Mouse (Mus musculus): Measurements from ENCODE around the gene Tfap4. TPM values are rescaled to one million over a fixed set of nuclear protein-coding genes. Genes with fewer than 3 reads are reported as not detected.

The Tfap4 gene
- polyA plus RNA-seq, 1 experiment from 2014 or later: 13.2 TPM

- H3K36me3 ChIP-seq (ENCODE audit: control insufficient read depth, insufficient read depth): no peaks in the 10 kb centered on the region
- H3K4me2 ChIP-seq (ENCODE audit: low read length): no peak overlapping the region
- no peak overlapping the region for H3K4me3 ChIP-seq (replicated peaks; ENCODE audit: low read length)
- H3K9ac ChIP-seq (replicated peaks; ENCODE audit: low read depth, low read length): no peak overlapping the region
- no peaks in the 10 kb centered on the region for H3K9me3 ChIP-seq (ENCODE audit: control insufficient read depth, low read length)
- no peak overlapping the region for H3K27ac ChIP-seq (ENCODE audit: low read length)
- 85% methylated on average over 8 of the region's 8 CpGs for WGBS
- ATAC-seq: no peak
- no peaks in the 10 kb centered on the region for H3K27me3 ChIP-seq (replicated peaks; ENCODE audit: control insufficient read depth, insufficient read depth, low read length)
- H3K4me1 ChIP-seq (replicated peaks; ENCODE audit: control insufficient read depth, insufficient read depth, low read length): 0 out of 2 replicates have a peak, but pooled peaks cover 2% of the 10 kb centered on the region
Measured at GRCm38 (mm10) chr16:4497762-4498607, 61.7 kb downstream of the Tfap4 start.

- no peak for ATAC-seq
- Histone ChIP-seq H3K9me3 (ENCODE audit: control insufficient read depth, low read length) (no peaks in the 10 kb centered on the region), H3K36me3 (ENCODE audit: control insufficient read depth, insufficient read depth) (no peaks in the 10 kb centered on the region), H3K4me2 (ENCODE audit: low read length) (no peak overlapping the region), H3K4me1 (replicated peaks; ENCODE audit: control insufficient read depth, insufficient read depth, low read length) (0 out of 2 replicates have a peak, but pooled peaks cover 2% of the 10 kb centered on the region), H3K27ac (ENCODE audit: low read length) (no peak overlapping the region), H3K4me3 (replicated peaks; ENCODE audit: low read length) (no peak overlapping the region), H3K9ac (replicated peaks; ENCODE audit: low read depth, low read length) (no peak overlapping the region), H3K27me3 (replicated peaks; ENCODE audit: control insufficient read depth, insufficient read depth, low read length) (no peaks in the 10 kb centered on the region)
- 97% methylated on average over 3 of the region's 3 CpGs for WGBS
Measured at GRCm38 (mm10) chr16:4496470-4496869, 63.2 kb downstream of the Tfap4 start.

DNA sequence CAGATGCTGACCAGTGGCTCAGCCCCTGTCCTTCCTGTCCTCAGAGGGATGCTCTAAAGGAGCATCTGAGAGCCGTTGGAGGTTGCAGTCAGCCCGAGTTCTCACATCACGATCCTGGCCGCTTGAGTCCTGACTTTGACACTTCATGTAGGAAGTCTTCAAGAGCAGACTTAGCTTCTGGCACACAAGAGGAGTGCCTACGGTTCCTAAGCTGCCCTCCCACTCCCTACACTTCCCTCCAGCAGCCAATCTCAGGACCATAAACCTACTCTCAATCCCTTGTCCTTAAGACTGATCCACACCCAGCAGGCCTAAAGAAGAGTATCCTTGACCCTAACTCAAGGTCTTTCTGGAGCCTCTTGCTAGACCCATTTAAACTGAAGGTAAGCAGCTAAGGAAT lies 63.8 kb downstream of the Tfap4 start:
- Histone ChIP-seq H3K4me3 (replicated peaks; ENCODE audit: low read length) (no peak overlapping the region), H3K27me3 (replicated peaks; ENCODE audit: control insufficient read depth, insufficient read depth, low read length) (no peaks in the 10 kb centered on the region), H3K9me3 (ENCODE audit: control insufficient read depth, low read length) (no peaks in the 10 kb centered on the region), H3K4me2 (ENCODE audit: low read length) (no peak overlapping the region), H3K27ac (ENCODE audit: low read length) (no peak overlapping the region), H3K9ac (replicated peaks; ENCODE audit: low read depth, low read length) (no peak overlapping the region), H3K4me1 (replicated peaks; ENCODE audit: control insufficient read depth, insufficient read depth, low read length) (0 out of 2 replicates have a peak, but pooled peaks cover 2% of the 10 kb centered on the region), H3K36me3 (ENCODE audit: control insufficient read depth, insufficient read depth) (no peaks in the 10 kb centered on the region)
- ATAC-seq: no peak
- WGBS: 94% methylated on average over 5 of the region's 5 CpGs

Other genes with a start within 250 kb of the Tfap4 start
- 2.5 and 2.8 TPM in 2 replicates for gene Adcy9, start 139.4 kb downstream of the Tfap4 start, polyA plus RNA-seq (2015; fragmentation: Nextera tagmentation; extraction: Ambion mirVana)
- 45.2 and 48.8 TPM in 2 replicates for gene Srl, start 18.0 kb downstream of the Tfap4 start, polyA plus RNA-seq (2015; fragmentation: Nextera tagmentation; extraction: Ambion mirVana)
- gene Glis2, start 34.9 kb upstream of the Tfap4 start, polyA plus RNA-seq (2015; fragmentation: Nextera tagmentation; extraction: Ambion mirVana): 10.8 and 12.1 TPM in 2 replicates
- 132 and 157 TPM in 2 replicates for gene Pam16, start 65.1 kb upstream of the Tfap4 start, polyA plus RNA-seq (2015; fragmentation: Nextera tagmentation; extraction: Ambion mirVana)
- 3.2 and 4.3 TPM in 2 replicates for gene Vasn, start 80.1 kb upstream of the Tfap4 start, polyA plus RNA-seq (2015; fragmentation: Nextera tagmentation; extraction: Ambion mirVana)
- gene Dnaja3, start 80.1 kb upstream of the Tfap4 start, polyA plus RNA-seq (2015; fragmentation: Nextera tagmentation; extraction: Ambion mirVana): 60.3 and 61.9 TPM in 2 replicates
- gene Coro7, start 119.9 kb upstream of the Tfap4 start, polyA plus RNA-seq (2015; fragmentation: Nextera tagmentation; extraction: Ambion mirVana): 25.4 and 32.6 TPM in 2 replicates
- gene Nmral1, start 159.5 kb upstream of the Tfap4 start, polyA plus RNA-seq (2015; fragmentation: Nextera tagmentation; extraction: Ambion mirVana): 88.8 and 94.4 TPM in 2 replicates
- 83.1 and 99.5 TPM in 2 replicates for gene Hmox2, start 166.5 kb upstream of the Tfap4 start, polyA plus RNA-seq (2015; fragmentation: Nextera tagmentation; extraction: Ambion mirVana)
- gene Cdip1, start 230.4 kb upstream of the Tfap4 start, polyA plus RNA-seq (2015; fragmentation: Nextera tagmentation; extraction: Ambion mirVana): 107 and 119 TPM in 2 replicates